Mouse (Mus musculus) kidney, postnatal 4 days (tissue): Measurements from ENCODE around the gene Ccdc78.
"Not testable (repeated sequence)": the region's sequence is repeated elsewhere in the genome, so short reads cannot be mapped to it uniquely, and the experiment has no call there.

Source experiments
- DNase-seq, 2 experiments: peaks; one replicate each; pipeline ENCODE4 v3.0.0; 2021; ENCODE audit warnings: mixed read lengths in 2 of 2

The Ccdc78 gene

GRCm38 (mm10) chr17:25786280-25786679 is at the start of gene Ccdc78:
Gene Ccdc78 (plus strand): TSS chr17:25786580.
- no peak for DNase-seq

DNA sequence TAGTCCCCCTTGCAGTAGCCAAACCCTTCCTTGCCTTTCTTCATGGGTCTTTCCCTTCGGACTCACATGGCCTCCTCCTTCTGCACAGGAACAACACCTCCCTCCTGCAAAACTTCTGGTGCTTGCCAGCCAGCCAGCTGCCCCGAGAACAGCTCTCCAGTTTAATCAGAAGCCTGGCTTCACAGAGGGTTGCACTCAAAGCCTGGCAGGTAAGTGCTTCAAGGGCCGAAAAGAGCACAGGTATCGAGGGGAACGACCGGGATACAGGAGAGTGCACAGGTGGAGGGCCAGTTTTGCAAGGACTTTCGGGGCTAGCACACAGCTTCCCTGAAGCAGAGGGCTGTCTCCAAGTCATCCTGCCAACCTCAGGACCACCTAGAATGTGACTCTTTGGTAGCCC is 47.5 kb upstream of the Ccdc78 start:
- no peak for DNase-seq

- DNase-seq: not testable (repeated sequence)
Observed at GRCm38 (mm10) chr17:25741471-25741870, 44.9 kb upstream of the Ccdc78 start.

- DNase-seq: no peak
Observed at GRCm38 (mm10) chr17:25743831-25744230, 42.5 kb upstream of the Ccdc78 start.

DNA sequence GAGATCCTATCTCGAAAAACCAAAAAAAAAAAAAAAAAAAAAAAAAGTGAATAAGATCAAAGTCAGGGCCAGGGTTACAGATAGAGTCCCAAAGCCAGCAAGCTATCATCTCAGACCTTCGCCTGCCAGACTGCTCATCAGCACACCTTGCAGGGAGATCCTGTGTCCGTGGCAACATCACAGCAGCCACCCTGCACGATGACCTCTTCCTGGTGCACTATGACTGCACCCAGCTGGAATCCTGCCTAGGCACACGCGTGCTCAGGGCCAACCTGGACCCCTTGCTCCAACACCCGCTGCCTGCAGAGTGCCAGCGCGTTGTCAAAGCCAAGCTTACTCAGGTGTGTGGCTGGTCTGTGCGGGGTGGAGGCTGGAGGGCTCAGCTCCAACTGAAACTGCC is 42.1 kb upstream of the Ccdc78 start:
- DNase-seq: no peak

- DNase-seq: no peak
Observed at GRCm38 (mm10) chr17:25748238-25748637, 38.1 kb upstream of the Ccdc78 start.

GRCm38 (mm10) chr17:25749314-25749713 is 37.1 kb upstream of the Ccdc78 start:
- no peak for DNase-seq

- DNase-seq: peak; percentile 79 to 82
Observed at GRCm38 (mm10) chr17:25751446-25751845, 34.9 kb upstream of the Ccdc78 start.

DNA sequence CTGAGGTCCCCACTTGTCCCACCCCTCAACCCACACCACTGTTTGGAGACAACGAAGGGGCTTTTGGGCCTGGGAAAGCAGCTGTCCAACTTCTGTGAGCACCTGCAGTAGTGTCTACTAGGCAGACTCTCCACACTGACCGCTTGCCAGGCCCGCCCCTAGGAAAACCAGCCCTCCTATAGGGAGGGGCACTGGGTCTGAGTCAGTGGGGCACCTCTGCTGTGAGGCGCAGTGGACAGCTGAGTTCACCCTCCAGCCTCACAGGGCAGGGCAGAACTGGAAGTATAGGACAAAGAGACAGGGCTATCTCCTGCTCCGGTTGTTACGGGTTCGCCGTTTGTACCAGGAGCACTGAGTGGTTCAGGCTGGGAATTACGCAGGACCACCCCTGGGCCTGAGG is 32.1 kb upstream of the Ccdc78 start, which contains the start of gene Msln:
TSS of gene Msln (minus strand) at position 138 of the 400 bp plus-strand sequence.
- DNase-seq: no peak

DNA sequence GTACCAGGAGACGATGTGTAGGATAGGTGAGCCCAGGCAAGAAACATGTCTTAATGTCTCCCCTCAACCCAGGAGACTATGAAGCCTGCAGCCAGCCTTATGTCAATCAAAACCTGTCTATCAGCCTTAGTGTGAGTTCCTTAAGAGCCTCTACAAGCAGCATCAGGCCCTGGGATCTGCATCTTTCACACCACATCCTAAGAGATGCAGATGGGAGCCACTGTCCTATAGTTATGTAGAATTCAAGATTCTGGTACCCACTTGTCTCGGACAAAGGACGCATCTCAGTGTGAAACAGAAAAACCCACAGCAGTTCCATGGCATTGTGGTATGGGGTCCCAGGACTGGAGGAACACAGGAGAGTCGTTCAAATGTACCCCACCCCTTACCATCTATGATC is 31.3 kb upstream of the Ccdc78 start:
- DNase-seq: no peak

- no peak for DNase-seq
Observed at GRCm38 (mm10) chr17:25755627-25756377, 30.6 kb upstream of the Ccdc78 start.

- DNase-seq: no peak
Observed at GRCm38 (mm10) chr17:25756378-25757242, 29.8 kb upstream of the Ccdc78 start.

GRCm38 (mm10) chr17:25757691-25758090 is 28.7 kb upstream of the Ccdc78 start:
- DNase-seq: no peak

GRCm38 (mm10) chr17:25760148-25760547 is 26.2 kb upstream of the Ccdc78 start:
- DNase-seq: no peak

- DNase-seq: no peak
Observed at GRCm38 (mm10) chr17:25761561-25761970, 24.8 kb upstream of the Ccdc78 start.

DNA sequence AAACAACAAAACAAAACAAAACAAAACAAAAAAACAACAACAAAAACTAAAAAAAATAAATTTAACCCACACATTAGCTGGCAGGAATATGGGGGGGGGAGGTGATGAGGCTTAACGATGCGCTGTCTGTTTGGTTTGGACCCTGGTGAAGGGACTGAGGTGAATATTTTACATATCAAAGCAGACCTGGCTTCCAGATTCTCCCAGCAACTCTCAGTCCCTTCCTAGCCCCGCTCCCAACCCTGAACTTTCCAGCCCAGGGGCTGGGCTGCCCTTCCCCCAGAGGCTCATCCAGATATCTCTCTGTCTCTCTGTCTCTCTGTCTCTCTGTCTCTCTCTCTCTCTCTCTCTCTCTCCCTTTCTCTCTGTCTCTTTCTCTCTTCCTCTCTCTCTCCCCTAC is 23.8 kb upstream of the Ccdc78 start:
- no peak for DNase-seq

DNA sequence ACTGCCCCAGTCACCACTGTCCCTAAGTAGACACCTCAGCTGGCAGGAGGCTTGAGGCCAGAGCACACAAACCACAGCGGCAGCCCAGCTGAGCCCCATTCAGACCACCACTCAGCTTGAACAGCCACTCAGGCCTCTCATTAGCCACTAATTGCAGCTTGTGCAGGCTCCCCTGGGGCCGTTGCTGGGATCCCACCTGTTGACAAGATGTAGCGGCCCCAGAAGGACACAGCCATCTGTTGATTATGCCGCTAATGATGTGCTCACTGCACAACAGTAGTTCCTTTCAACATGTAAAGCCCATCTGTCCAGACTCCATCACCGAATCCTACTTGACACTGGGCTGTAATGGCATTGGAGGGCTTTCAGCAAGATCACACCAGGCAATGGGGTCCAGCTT is 20.5 kb upstream of the Ccdc78 start:
- no peak for DNase-seq

DNA sequence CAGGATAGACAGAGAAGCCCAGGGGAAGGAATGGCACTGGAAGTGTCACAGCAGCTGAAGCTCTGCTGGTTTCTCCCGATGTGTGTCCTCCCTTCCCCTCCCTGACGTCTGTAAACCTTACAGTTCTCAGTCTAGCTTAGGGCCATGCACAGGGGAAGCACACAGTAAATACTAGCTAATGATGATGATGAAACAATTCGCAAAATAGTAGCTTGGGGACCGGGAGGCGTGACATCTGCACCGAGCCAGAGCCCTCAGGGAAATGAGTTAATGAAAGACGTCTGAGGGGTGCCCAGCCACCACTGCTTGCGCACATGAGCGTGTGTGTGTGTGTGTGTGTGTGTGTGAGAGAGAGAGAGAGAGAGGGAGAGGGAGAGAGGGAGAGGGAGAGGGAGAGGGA is 17.0 kb upstream of the Ccdc78 start:
- no peak for DNase-seq

DNA sequence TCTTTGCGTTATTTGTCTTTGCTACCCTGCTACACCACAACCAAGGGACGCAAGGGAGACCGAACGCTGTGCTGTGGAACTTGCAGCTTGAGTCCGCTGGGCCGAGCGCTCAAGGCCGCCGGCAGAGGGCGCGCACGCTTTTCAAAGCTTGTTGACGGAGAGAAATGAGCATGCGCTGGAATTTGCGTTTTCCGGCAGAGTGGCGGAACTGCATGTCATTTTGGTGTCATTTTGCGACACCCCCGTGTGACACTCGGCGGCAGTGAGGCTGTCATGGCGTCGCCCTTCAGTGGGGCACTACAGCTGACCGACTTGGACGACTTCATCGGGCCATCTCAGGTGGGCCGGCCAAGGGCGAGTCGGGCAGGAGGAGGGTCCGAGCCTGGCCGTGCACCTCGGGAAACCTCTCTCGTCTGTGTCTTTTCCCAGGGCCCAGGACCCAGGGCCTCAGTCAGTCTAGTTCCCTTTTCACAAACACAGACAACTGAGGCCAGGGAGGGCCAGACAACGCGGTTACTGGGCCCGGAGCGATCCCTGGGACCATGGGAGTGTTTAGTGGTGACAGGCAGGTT is 12.7 kb upstream of the Ccdc78 start, which contains the start of gene Narfl:
TSS of gene Narfl (plus strand) at position 228 of the 572 bp plus-strand sequence.
- peak; percentile 99 for DNase-seq

DNA sequence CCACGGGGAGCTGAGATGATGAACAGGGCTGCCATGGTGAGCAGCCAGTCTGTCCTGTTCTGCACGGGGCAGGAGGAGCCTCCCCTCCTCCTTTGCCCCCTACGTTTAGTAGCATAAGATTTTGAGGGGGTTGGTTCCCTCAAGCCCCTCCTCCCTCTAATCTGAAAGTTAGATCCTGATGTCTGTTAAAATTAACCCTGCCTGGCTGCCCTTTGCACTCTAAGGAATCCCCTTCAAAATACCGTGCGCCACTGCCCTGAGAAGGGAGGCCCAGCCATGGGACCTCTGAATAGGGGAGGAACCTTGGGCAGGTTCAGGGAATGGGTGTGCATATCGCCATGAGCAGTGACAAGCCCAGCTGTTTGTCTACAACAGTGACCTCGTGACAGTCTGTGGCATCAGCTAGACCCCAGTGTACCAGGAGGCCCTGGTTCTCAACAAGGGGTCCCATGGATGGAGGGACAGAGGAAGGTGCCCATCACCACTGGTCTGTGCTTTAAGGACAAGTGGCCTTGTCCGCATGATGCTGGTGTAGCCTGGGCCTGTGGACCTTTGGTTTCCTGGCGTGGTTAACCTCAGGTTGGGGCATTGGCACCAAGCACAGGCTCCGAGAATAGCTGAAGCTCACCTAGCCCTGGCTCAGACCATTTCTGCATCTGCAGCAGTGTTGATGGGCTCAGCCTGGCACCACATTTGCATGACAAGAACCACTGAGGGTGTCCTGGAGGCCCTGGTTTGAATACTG is 10.9 kb upstream of the Ccdc78 start:
- DNase-seq: no peak

- DNase-seq: no peak
Observed at GRCm38 (mm10) chr17:25777948-25778347, 8.4 kb upstream of the Ccdc78 start.

GRCm38 (mm10) chr17:25781339-25781738 is 5.0 kb upstream of the Ccdc78 start:
- no peak for DNase-seq

- no peak for DNase-seq
Observed at GRCm38 (mm10) chr17:25783086-25783485, 3.3 kb upstream of the Ccdc78 start.
